Mouse (Mus musculus) kidney, embryonic 14.5 days (tissue): ENCODE measurements around the gene Stat5a. TPM values are rescaled to one million over a fixed set of nuclear protein-coding genes. Genes with fewer than 3 reads are reported as not detected.

Experiments
- ATAC-seq: fragments of 200-750 bp; cut with Nextera tagmentation; 2 replicates; pipeline ENCODE4 v1.8.0; 2017; ENCODE audit warnings: moderate number of reproducible peaks, mild to moderate bottlenecking, moderate TSS enrichment, moderate library complexity; ENCODE audit not compliant: low FRiP score, low TSS enrichment
- H3K27ac ChIP-seq: fragments of 300-500 bp; sonication (generic); 2 replicates; pipeline ENCODE4 v1.5.1; 2014; ENCODE audit warnings: low read depth, mild to moderate bottlenecking, low read length, moderate library complexity, mixed read lengths
- H3K27me3 ChIP-seq: fragments of 300-500 bp; sonication (generic); 2 replicates; pipeline ENCODE4 v1.6.1; 2014; ENCODE audit warnings: mild to moderate bottlenecking, low read length; ENCODE audit not compliant: control insufficient read depth, insufficient read depth
- H3K36me3 ChIP-seq: fragments of 300-500 bp; sonication (generic); 2 replicates; pipeline ENCODE4 v1.6.1; 2014; ENCODE audit warnings: low read length, mixed read lengths; ENCODE audit not compliant: control insufficient read depth, insufficient read depth
- H3K4me1 ChIP-seq: fragments of 300-500 bp; sonication (generic); 2 replicates; pipeline ENCODE4 v1.6.1; 2014; ENCODE audit warnings: low read length, mixed read lengths; ENCODE audit not compliant: control insufficient read depth, insufficient read depth
- H3K4me2 ChIP-seq: fragments of 300-500 bp; sonication (generic); replicated peaks from 2 replicates; pipeline ENCODE4 v1.6.1; 2014; ENCODE audit warnings: low read depth, mild to moderate bottlenecking, low read length
- H3K4me3 ChIP-seq: fragments of 300-500 bp; sonication (generic); 2 replicates; pipeline ENCODE4 v1.5.1; 2014; ENCODE audit warnings: mild to moderate bottlenecking, low read length
- H3K9ac ChIP-seq: fragments of 300-500 bp; sonication (generic); 2 replicates; pipeline ENCODE4 v1.6.1; 2014; ENCODE audit warnings: low read depth, mild to moderate bottlenecking, low read length, moderate library complexity
- H3K9me3 ChIP-seq: fragments of 300-500 bp; sonication (generic); 2 replicates; pipeline ENCODE4 v1.6.1; 2016; ENCODE audit warnings: low read length; ENCODE audit not compliant: control insufficient read depth
- WGBS: fragments of 180-500 bp; shearing (Covaris S2); extraction: QIAGEN DNeasy Blood & Tissue Kit; methylation state at CpG from one replicate; pipeline ENCODE4 v1.1.7; 2014; 5-methylcytosine and 5-hydroxymethylcytosine counted together
- polyA plus RNA-seq: library from polyadenylated mRNA; unstranded; fragments of >200 nt; fragmentation: Nextera tagmentation; extraction: Ambion mirVana; gene quantifications from 2 replicates; pipeline ENCODE4 v1.2.1, GENCODE M21; 2014

Gene Stat5a
- polyA plus RNA-seq, 1 experiment from 2014 or later: 3.0 TPM

GRCm38 (mm10) chr11:100819626-100820025 lies 39.5 kb upstream of the Stat5a start:
- ATAC-seq: no peak
- H3K4me3 ChIP-seq: no peak overlapping the region
- WGBS: 77% methylated on average over 16 of the region's 16 CpGs
- H3K4me2 ChIP-seq: no peak overlapping the region
- no peaks in the 10 kb centered on the region for H3K27me3 ChIP-seq
- H3K9ac ChIP-seq: no peak overlapping the region
- H3K27ac ChIP-seq: no peak overlapping the region
- H3K9me3 ChIP-seq: no peaks in the 10 kb centered on the region
- no peaks in the 10 kb centered on the region for H3K36me3 ChIP-seq
- no peaks in the 10 kb centered on the region for H3K4me1 ChIP-seq

DNA sequence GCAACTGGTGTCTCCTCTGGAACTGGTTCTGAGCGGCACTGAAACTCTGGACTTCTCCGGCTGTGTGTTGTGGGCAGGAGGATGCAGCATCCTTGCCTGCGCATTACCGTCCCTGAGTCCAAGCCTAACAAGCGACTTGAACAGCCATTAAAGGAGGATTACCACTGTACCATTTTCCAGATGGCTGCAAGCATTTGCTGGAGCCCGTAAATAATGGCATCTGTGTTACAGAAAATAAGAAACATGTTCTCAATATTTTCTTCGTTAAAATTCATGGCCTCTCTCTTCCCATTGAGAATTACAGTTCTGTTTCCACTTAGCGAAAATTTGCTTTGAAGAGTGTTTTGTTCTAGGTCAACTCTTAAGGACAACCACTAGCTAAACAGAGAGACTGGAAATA lies 39.1 kb upstream of the Stat5a start:
- H3K4me2 ChIP-seq: no peak overlapping the region

DNA sequence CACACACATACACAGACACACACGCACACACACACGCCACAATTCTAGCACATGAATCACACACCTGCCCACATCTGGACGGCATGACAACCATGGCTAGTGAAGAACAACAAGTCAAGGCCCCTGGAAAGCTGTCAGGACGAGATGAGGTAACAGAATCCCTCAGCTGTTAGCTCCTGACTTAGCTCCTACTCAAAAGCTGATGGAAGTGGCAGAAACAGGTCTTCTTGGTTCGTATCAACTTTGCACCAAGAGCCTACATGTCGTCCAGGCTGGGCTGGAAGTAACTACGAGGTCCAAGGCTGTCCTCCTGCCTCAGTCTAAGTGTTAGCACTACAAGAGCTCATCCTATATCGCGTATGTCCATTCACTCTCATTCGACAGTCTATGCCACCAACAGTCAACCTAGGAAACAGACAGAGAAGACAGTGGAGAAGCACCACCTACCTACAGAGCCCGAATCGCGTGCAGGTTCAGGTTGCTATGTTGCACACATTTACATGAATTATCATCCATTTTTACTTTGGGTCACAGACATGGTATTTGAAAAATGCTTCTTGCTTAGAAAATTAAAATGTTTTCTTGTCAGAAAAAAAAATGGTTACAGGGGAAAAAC lies 37.4 kb upstream of the Stat5a start:
- no peaks in the 10 kb centered on the region for H3K27me3 ChIP-seq
- H3K4me2 ChIP-seq: no peak overlapping the region
- H3K4me1 ChIP-seq: no peaks in the 10 kb centered on the region
- 83% methylated on average over 13 of the region's 13 CpGs for WGBS
- H3K27ac ChIP-seq: no peak overlapping the region
- H3K9me3 ChIP-seq: no peaks in the 10 kb centered on the region
- H3K36me3 ChIP-seq: no peaks in the 10 kb centered on the region
- no peak for ATAC-seq
- H3K4me3 ChIP-seq: no peak overlapping the region
- H3K9ac ChIP-seq: no peak overlapping the region

More for the DNA sequence above, 39.1 kb upstream of the Stat5a start:
- no peaks in the 10 kb centered on the region for H3K36me3 ChIP-seq
- no peak overlapping the region for H3K4me3 ChIP-seq
- H3K27me3 ChIP-seq: no peaks in the 10 kb centered on the region
- WGBS: 90% methylated on average over 8 of the region's 8 CpGs
- no peak for ATAC-seq
- no peak overlapping the region for H3K27ac ChIP-seq
- H3K9ac ChIP-seq: no peak overlapping the region
- no peaks in the 10 kb centered on the region for H3K4me1 ChIP-seq
- H3K9me3 ChIP-seq: no peaks in the 10 kb centered on the region

DNA sequence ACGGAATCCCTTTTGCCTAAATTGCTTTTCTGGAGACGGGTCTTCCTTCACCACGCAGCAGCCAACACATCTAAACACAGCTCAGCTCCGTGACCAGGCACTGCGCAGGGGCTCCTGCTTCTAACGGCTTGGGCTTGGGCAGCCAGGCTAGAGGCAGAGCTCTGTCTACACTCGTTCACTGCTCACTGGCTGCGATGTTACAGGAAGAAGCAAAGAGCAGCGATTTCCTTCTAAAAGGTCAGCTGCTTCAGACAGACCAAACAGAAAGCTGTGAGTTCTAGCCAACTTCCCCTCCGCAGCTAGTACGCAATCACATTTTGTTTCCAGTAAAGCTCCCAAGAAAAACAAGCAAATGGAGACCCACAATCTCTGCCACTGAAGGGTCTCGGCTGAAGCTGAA lies 36.8 kb upstream of the Stat5a start:
- Histone ChIP-seq H3K4me2 (no peak overlapping the region), H3K27me3 (no peaks in the 10 kb centered on the region), H3K36me3 (no peaks in the 10 kb centered on the region), H3K9ac (no peak overlapping the region), H3K27ac (no peak overlapping the region), H3K4me1 (no peaks in the 10 kb centered on the region), H3K9me3 (no peaks in the 10 kb centered on the region), H3K4me3 (no peak overlapping the region)
- 56% methylated on average over 12 of the region's 12 CpGs for WGBS
- no peak for ATAC-seq

DNA sequence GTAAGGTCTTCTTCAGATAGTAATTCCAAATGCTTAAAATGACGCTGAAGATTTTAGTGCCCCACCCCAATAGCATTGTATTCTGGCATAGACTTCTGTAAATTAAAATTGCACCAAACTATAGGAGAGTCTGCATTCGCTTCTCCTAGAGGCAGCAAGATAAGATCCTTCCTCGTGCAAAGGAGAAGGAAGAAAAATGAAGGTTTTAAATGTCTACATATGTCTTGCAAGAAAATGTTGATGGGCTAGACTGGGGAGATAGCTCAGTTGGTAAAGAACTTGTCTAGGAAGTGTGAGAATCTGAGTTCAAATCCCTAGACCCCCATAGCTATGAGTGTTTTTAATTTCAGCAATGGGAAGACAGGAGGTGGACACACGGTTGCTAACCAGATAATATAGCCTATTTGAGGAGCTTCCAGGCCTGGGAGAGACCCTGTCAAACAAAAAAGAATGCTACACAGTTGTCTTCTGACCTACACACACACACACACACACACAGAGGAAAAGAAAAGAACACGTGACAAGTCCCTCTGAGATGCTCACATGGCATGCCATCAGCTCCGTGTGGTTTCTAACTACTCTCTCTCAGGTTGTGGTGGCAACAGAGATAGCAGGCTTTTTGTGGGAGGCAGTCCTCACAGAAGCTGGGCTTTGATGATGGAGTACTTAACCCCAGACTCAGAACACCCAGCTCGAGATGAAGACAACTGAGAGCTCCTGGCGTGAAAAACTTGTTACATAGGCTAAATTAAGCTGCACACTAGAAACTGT lies 35.4 kb upstream of the Stat5a start:
- H3K4me2 ChIP-seq: no peak overlapping the region
- 77% methylated on average over 8 of the region's 8 CpGs for WGBS
- H3K9me3 ChIP-seq: no peaks in the 10 kb centered on the region
- H3K36me3 ChIP-seq: no peaks in the 10 kb centered on the region
- no peak overlapping the region for H3K9ac ChIP-seq
- H3K4me1 ChIP-seq: no peaks in the 10 kb centered on the region
- H3K27me3 ChIP-seq: no peaks in the 10 kb centered on the region
- H3K27ac ChIP-seq: no peak overlapping the region
- no peak overlapping the region for H3K4me3 ChIP-seq
- no peak for ATAC-seq

DNA sequence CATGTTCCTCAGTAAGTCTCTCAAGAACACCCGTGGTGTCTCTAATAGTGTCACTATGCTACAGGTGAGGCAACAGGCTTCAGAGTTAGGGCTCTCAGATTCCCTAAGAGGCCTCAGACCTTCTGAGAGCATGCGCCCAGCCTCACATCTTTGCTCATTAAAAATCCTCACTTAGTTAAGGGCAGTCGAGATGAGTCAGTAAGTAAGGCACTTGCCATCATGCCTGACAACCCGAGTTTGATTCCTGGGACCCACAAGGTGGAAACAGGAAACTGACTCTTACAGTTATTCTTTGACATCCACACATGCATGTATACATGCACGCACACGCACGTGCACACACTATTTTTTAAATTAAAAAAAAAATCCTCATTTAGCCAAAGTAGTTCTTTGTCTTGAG lies 34.7 kb upstream of the Stat5a start:
- no peaks in the 10 kb centered on the region for H3K4me1 ChIP-seq

DNA sequence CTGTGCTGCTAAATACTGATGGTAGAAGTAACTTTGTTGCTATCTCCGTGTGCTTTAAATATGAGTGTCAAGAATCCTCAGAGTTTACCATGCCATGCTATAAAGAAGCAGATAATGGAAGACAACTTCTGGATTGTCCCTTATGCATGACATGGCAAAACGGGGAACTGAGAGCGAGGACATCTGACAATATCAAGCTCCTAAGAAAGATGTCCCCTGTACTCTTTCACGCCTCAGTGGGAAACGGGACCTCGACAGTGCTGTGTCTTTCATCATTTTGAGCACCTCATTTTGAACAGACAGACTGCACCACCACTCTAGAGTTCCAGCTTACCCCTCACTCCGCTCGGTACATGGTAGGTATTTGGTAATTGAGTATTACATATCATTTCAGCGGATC lies 33.7 kb upstream of the Stat5a start:
- Histone ChIP-seq H3K4me1 (no peaks in the 10 kb centered on the region), H3K9me3 (no peaks in the 10 kb centered on the region), H3K27me3 (no peaks in the 10 kb centered on the region), H3K27ac (no peak overlapping the region), H3K4me3 (no peak overlapping the region), H3K36me3 (no peaks in the 10 kb centered on the region), H3K4me2 (no peak overlapping the region), H3K9ac (no peak overlapping the region)
- 81% methylated on average over 9 of the region's 9 CpGs for WGBS
- ATAC-seq: no peak

More for the DNA sequence above, 34.7 kb upstream of the Stat5a start:
- no peaks in the 10 kb centered on the region for H3K27me3 ChIP-seq
- no peak overlapping the region for H3K4me2 ChIP-seq
- H3K9ac ChIP-seq: no peak overlapping the region
- H3K36me3 ChIP-seq: no peaks in the 10 kb centered on the region
- 83% methylated on average over 7 of the region's 7 CpGs for WGBS
- no peak overlapping the region for H3K4me3 ChIP-seq
- no peaks in the 10 kb centered on the region for H3K9me3 ChIP-seq
- no peak overlapping the region for H3K27ac ChIP-seq
- no peak for ATAC-seq

GRCm38 (mm10) chr11:100826161-100826866 lies 32.8 kb upstream of the Stat5a start:
- Histone ChIP-seq H3K4me2 (no peak overlapping the region), H3K4me3 (no peak overlapping the region), H3K27me3 (no peaks in the 10 kb centered on the region), H3K4me1 (no peaks in the 10 kb centered on the region), H3K36me3 (no peaks in the 10 kb centered on the region), H3K9ac (no peak overlapping the region), H3K9me3 (no peaks in the 10 kb centered on the region), H3K27ac (no peak overlapping the region)
- ATAC-seq: no peak
- 82% methylated on average over 13 of the region's 13 CpGs for WGBS

DNA sequence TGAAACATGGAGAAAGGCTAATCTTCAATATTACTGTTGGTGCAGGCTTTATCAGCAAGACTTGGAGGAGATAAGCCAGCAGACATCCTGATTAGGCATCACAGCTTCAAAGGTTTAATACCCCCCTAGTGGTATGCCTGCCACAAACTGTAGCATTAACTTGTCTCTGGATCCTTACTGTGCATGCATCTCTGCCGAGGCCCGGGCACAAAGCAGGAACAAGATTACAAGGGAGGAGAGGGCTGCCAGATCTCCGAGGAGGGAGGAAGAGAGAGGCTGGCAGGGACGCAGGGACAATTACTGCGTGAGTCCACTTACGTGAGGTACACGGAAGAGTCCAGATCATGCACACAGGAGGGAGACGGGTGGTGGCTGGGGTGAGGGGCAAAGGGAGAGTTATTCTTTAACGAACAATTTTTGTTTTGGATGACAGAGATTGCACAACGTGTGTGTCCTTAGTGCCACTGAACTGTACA lies 30.4 kb upstream of the Stat5a start:
- 71% methylated on average over 10 of the region's 10 CpGs for WGBS
- H3K4me2 ChIP-seq: no peak overlapping the region
- H3K4me3 ChIP-seq: no peak overlapping the region
- no peak overlapping the region for H3K9ac ChIP-seq
- no peak for ATAC-seq
- no peaks in the 10 kb centered on the region for H3K27me3 ChIP-seq
- 0 out of 2 replicates have a peak, but pooled peaks cover 5% of the 10 kb centered on the region for H3K4me1 ChIP-seq
- no peak overlapping the region for H3K27ac ChIP-seq
- no peaks in the 10 kb centered on the region for H3K9me3 ChIP-seq
- H3K36me3 ChIP-seq: no peaks in the 10 kb centered on the region
